ENCODE assay signal across 9 mouse cellular contexts in the genomic region with DNA sequence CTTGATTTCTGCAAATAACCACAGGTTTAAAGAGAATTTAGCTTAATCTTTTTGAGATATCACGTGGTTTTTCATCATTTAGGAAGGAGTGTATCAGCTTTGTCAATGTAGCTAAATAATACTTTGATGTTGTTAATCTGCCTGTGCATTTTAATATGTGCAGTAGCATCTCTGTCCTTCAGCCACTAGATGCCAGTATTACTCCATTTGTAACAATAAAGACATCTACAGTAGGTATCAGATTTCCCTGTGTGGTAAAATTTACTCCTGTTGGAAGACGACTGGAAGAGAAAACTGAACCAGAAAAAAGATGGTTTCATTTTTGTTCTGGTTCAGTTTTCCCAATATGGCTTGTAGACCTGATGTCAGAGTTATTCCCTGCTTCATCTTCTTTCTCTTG. TPM values are rescaled to one million over a fixed set of nuclear protein-coding genes. Genes with fewer than 3 reads are reported as not detected.
A peak's percentile ranks its signal among the peaks of the same experiment; 100 is the strongest.
DNase-seq lines count a peak whose midpoint lies in the region; ATAC-seq and TF ChIP-seq lines count a peak whose summit lies in the region.
"Had no signal": no experiment of that assay in that cellular context is flagged by ENCODE, and none has a peak within 500 bp of the region (broad histone marks: within the 10 kb centered on the region; RNA-seq: fewer than 3 reads in every experiment).

No protein-coding gene starts in this region.

- DNase-seq in cerebellum, adult 2 months = peak in 1 of 2 experiments; percentile 30
- no peak for DNase-seq in cerebellum, adult 11-12 months
- no peak for DNase-seq in liver, embryonic 14.5 days (ENCODE audit: low read depth in 3 of 3, low spot score in 3 of 3)
- peak; percentile 56 for DNase-seq in retina, postnatal 7 days (ENCODE audit: low read depth, low spot score)
- no peak for DNase-seq in cerebellum, postnatal 25 days
- no peak for DNase-seq in thymus, adult 2 months
- DNase-seq: cerebellum, adult 11 months had no signal

- H3K4me3 ChIP-seq in cerebellum, adult 2 months (replicated peaks; ENCODE audit: insufficient read depth, low read depth, low read length) = no peak overlapping the region
- no peak overlapping the region for H3K4me3 ChIP-seq in liver, embryonic 14.5 days (ENCODE audit: insufficient read depth in 1 of 2, low read depth in 2 of 2, low read length in 2 of 2)
- no peak overlapping the region for H3K4me3 ChIP-seq in liver, embryonic 12.5 days
- no peak overlapping the region for H3K4me3 ChIP-seq in thymus, adult 2 months (ENCODE audit: control insufficient read depth, insufficient read depth, low read length)

- no peak for TF ChIP-seq POLR2A in cerebellum, adult 2 months (IDR thresholded peaks at IDR 0.05; ENCODE audit: borderline replicate concordance, insufficient read depth, low read length)
- TF ChIP-seq POLR2A in thymus, adult 2 months (IDR thresholded peaks at IDR 0.05; ENCODE audit: control insufficient read depth, extremely low read depth, insufficient read depth, low read length, poor library complexity) = no peak

- H3K36me3 ChIP-seq in liver, embryonic 14.5 days (replicated peaks; ENCODE audit: control insufficient read depth, insufficient read depth, low read depth) = peaks cover 36% of the 10 kb centered on the region
- H3K36me3 ChIP-seq in liver, embryonic 12.5 days = peaks cover 76% of the 10 kb centered on the region
- peaks cover 54% of the 10 kb centered on the region for H3K36me3 ChIP-seq in thymus, adult 2 months (ENCODE audit: control insufficient read depth, insufficient read depth, low read length)

- ATAC-seq in liver, embryonic 14.5 days (ENCODE audit: insufficient read depth) = no peak
- ATAC-seq in liver, embryonic 12.5 days = no peak
- ATAC-seq in granulocyte monocyte progenitor cell, adult 5-6 weeks (replicated peaks; ENCODE audit: poor library complexity, severe bottlenecking) = 0 out of 2 replicates have a peak, but pooled peaks have one; percentile 19

- H3K27me3 ChIP-seq in cerebellum, adult 2 months (ENCODE audit: control insufficient read depth, insufficient read depth, low read length) = no peaks in the 10 kb centered on the region
- H3K27me3 ChIP-seq in liver, embryonic 14.5 days (ENCODE audit: control insufficient read depth, insufficient read depth, low read length) = no peaks in the 10 kb centered on the region
- no peaks in the 10 kb centered on the region for H3K27me3 ChIP-seq in liver, embryonic 12.5 days (replicated peaks)
- H3K27me3 ChIP-seq in thymus, adult 2 months (ENCODE audit: control insufficient read depth, insufficient read depth, low read length) = no peaks in the 10 kb centered on the region

- TF ChIP-seq EP300 in liver, embryonic 14.5 days (IDR thresholded peaks at IDR 0.05; ENCODE audit: low read depth) = no peak

- 37% methylated on average over 2 of the region's 2 CpGs for WGBS in cerebellum, adult 2 months
- 48% methylated on average over 2 of the region's 2 CpGs for WGBS in liver, embryonic 14.5 days (ENCODE audit: insufficient replicate concordance)
- WGBS in liver, embryonic 12.5 days (ENCODE audit: insufficient replicate concordance) = 60% methylated on average over 2 of the region's 2 CpGs
- WGBS in thymus, adult 2 months = 83% methylated on average over 2 of the region's 2 CpGs

- H3K27ac ChIP-seq in cerebellum, adult 2 months (ENCODE audit: insufficient read depth, low read length) = no peak overlapping the region
- no peak overlapping the region for H3K27ac ChIP-seq in liver, embryonic 14.5 days
- no peak overlapping the region for H3K27ac ChIP-seq in liver, embryonic 12.5 days
- no peak overlapping the region for H3K27ac ChIP-seq in thymus, adult 2 months (ENCODE audit: control insufficient read depth, insufficient read depth, low read length)

- no peak overlapping the region for H3K9ac ChIP-seq in liver, embryonic 14.5 days (replicated peaks)
- no peak overlapping the region for H3K9ac ChIP-seq in liver, embryonic 12.5 days

- H3K9me3 ChIP-seq in liver, embryonic 14.5 days (ENCODE audit: control insufficient read depth, low read length) = no peaks in the 10 kb centered on the region
- no peaks in the 10 kb centered on the region for H3K9me3 ChIP-seq in liver, embryonic 12.5 days (replicated peaks)

- no peaks in the 10 kb centered on the region for H3K4me1 ChIP-seq in cerebellum, adult 2 months (ENCODE audit: control insufficient read depth, insufficient read depth, low read length)
- H3K4me1 ChIP-seq in liver, embryonic 14.5 days (replicated peaks; ENCODE audit: control insufficient read depth in 2 of 2, insufficient read depth in 2 of 2, low read length in 1 of 2) = no peaks in the 10 kb centered on the region
- H3K4me1 ChIP-seq in liver, embryonic 12.5 days = no peaks in the 10 kb centered on the region
- no peaks in the 10 kb centered on the region for H3K4me1 ChIP-seq in thymus, adult 2 months (replicated peaks; ENCODE audit: control insufficient read depth, insufficient read depth, low read length)

- peak; percentile 39; the same call in 1 of the 2 replicates for TF ChIP-seq CTCF in cerebellum, adult 2 months (IDR thresholded peaks at IDR 0.05; ENCODE audit: borderline replicate concordance, insufficient read depth, low read depth, low read length)
- TF ChIP-seq CTCF in liver, embryonic 14.5 days (IDR thresholded peaks at IDR 0.05; ENCODE audit: low read depth) = peak; percentile 26; the same call in 1 of the 2 replicates
- TF ChIP-seq CTCF in thymus, adult 2 months (IDR thresholded peaks at IDR 0.05; ENCODE audit: borderline replicate concordance, control insufficient read depth, extremely low read depth, insufficient read depth, low read length, poor library complexity) = no peak

- no peak overlapping the region for H3K4me2 ChIP-seq in liver, embryonic 14.5 days (ENCODE audit: low read depth)
- no peak overlapping the region for H3K4me2 ChIP-seq in liver, embryonic 12.5 days

RNA-seq across cellular contexts. Expression of a gene that starts 11.4 kb away (rescaled TPM):
- polyA plus RNA-seq in cerebellum, adult 2 months (2012; rRNA removed) = 29.7 and 30.3 TPM in 2 replicates
- 6.5 and 9.5 TPM in 2 replicates for polyA plus RNA-seq in liver, embryonic 14.5 days (2012; rRNA removed)
- polyA plus RNA-seq in liver, embryonic 14.5 days (2014; fragmentation: Nextera tagmentation; extraction: Ambion mirVana) = 9.0 and 10.9 TPM in 2 replicates
- 25.5 and 25.9 TPM in 2 replicates for polyA plus RNA-seq in liver, embryonic 12.5 days (2016; fragmentation: Nextera tagmentation; extraction: Ambion mirVana)
- 49.4 and 59.8 TPM in 2 replicates for total RNA-seq in granulocyte monocyte progenitor cell, adult 5-6 weeks (2014; fragmentation: Nextera tagmentation)
- 55.9 and 90.9 TPM in 2 replicates for total RNA-seq in granulocyte monocyte progenitor cell, adult 5-6 weeks (2017)
- 20.6 and 24.0 TPM in 2 replicates for polyA plus RNA-seq in thymus, adult 2 months (2012; rRNA removed)
